Mouse (Mus musculus) small intestine, adult 2 months (tissue): ENCODE data around the gene Drap1. TPM values are rescaled to one million over a fixed set of nuclear protein-coding genes. Genes with fewer than 3 reads are reported as not detected.

Source experiments
- H3K27ac ChIP-seq: fragments of 200-500 bp; 2 replicates; pipeline ENCODE4 v1.5.1; 2012; ENCODE audit warnings: low read depth, low read length, control low read depth, inconsistent platforms; ENCODE audit not compliant: insufficient read depth
- H3K27me3 ChIP-seq: fragments of 200-500 bp; 2 replicates; pipeline ENCODE4 v1.6.1; 2012; ENCODE audit warnings: mild to moderate bottlenecking, moderate library complexity, low read length, inconsistent platforms; ENCODE audit not compliant: control insufficient read depth, insufficient read depth
- H3K36me3 ChIP-seq: fragments of 200-500 bp; 2 replicates; pipeline ENCODE4 v1.6.1; 2012; ENCODE audit warnings: mild to moderate bottlenecking, low read length, control low read depth, inconsistent platforms; ENCODE audit not compliant: control insufficient read depth, insufficient read depth
- H3K4me1 ChIP-seq: fragments of 200-500 bp; 2 replicates; pipeline ENCODE4 v1.6.1; 2012; ENCODE audit warnings: low read length, inconsistent platforms, mixed read lengths; ENCODE audit not compliant: control insufficient read depth, insufficient read depth, insufficient read length
- H3K4me3 ChIP-seq: fragments of 200-500 bp; 2 replicates; pipeline ENCODE4 v1.5.1; 2012; ENCODE audit warnings: low read depth, mild to moderate bottlenecking, control low read depth, inconsistent platforms, low read length, moderate library complexity
- CTCF ChIP-seq: fragments of 200-500 bp; IDR thresholded peaks from 2 replicates; pipeline ENCODE4 v1.5.1; 2012; ENCODE audit warnings: low read depth, mild to moderate bottlenecking, control low read depth, inconsistent platforms, low read length, moderate library complexity, mixed read lengths; ENCODE audit not compliant: insufficient replicate concordance, insufficient read length; ENCODE audit errors: extremely low read depth
- POLR2A ChIP-seq: fragments of 200-500 bp; IDR thresholded peaks from 2 replicates; pipeline ENCODE4 v1.6.1; 2012; ENCODE audit warnings: low read depth, mild to moderate bottlenecking, control low read depth, inconsistent platforms, low read length, moderate library complexity
- WGBS: fragments of 180-500 bp; shearing (Covaris S2); methylation state at CpG from one replicate; pipeline ENCODE4 v1.1.7; 2018; 5-methylcytosine and 5-hydroxymethylcytosine counted together
- polyA plus RNA-seq: library from polyadenylated mRNA; depleted of rRNA; stranded (reverse); fragments of >200 nt; gene quantifications from 2 replicates; pipeline ENCODE4 v1.2.3, GENCODE M21; 2012

The Drap1 gene
- polyA plus RNA-seq, 1 experiment = 63.2 TPM

DNA sequence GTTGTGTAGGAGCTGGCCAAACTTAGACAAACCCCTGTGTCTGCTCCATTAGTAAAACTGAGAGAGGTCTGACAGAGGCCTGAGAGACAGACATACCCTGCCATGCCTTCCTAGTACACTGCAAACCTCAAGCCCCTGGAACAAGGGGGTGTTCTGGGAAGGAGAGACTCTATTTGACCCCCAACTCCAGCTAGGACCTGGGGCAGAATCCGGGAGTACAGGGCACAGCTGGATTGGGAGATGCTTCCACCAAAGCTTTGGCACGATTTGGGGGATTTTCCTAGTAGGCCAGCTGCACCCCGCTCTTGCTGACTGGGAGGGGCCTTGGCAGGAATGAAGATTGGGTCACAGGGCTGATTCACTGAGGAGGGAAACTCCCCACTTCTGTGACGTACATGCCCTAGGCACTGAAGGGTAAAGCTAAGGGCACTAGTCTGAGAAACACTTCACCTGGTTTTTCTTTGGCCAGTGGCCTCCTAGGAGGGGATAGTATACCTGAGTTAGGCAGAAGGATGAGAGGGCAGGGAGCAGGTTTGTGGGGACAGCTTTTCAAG lies 7.2 kb upstream of the Drap1 start:
- no peak for TF ChIP-seq POLR2A
- no peak for TF ChIP-seq CTCF
- Histone ChIP-seq H3K36me3 (peaks cover 1% of the 10 kb centered on the region; the same call in 1 of the 2 replicates), H3K27ac (no peak overlapping the region), H3K27me3 (no peaks in the 10 kb centered on the region), H3K4me3 (no peak overlapping the region), H3K4me1 (peaks cover 9% of the 10 kb centered on the region)
- WGBS = 37% methylated on average over 4 of the region's 4 CpGs

DNA sequence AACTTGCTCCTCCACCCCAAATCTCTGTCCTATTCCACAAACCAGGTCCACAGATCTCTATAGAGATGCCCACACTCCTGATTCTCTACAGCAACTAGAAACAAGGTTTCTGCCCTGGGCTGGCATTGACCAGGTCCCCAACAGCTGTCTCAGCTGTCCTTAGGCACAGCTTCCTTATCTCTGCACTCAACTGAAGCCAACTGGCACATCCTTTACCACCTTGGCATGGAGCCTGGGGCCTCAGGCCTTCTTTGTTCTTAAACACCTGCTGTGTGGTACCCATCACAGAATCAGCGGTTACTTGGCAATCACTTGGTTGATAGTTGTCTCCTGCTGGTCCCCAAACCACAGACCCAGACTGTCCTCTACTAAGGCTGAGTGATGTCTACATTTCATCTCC lies 5.6 kb upstream of the Drap1 start:
- TF ChIP-seq POLR2A (no peak), CTCF (no peak)
- no peak overlapping the region for H3K27ac ChIP-seq
- peaks cover 9% of the 10 kb centered on the region; the same call in 1 of the 2 replicates for H3K36me3 ChIP-seq
- 27% methylated on average over 1 of the region's 1 CpGs for WGBS
- H3K4me1 ChIP-seq = peaks cover 20% of the 10 kb centered on the region
- no peaks in the 10 kb centered on the region for H3K27me3 ChIP-seq
- no peak overlapping the region for H3K4me3 ChIP-seq

DNA sequence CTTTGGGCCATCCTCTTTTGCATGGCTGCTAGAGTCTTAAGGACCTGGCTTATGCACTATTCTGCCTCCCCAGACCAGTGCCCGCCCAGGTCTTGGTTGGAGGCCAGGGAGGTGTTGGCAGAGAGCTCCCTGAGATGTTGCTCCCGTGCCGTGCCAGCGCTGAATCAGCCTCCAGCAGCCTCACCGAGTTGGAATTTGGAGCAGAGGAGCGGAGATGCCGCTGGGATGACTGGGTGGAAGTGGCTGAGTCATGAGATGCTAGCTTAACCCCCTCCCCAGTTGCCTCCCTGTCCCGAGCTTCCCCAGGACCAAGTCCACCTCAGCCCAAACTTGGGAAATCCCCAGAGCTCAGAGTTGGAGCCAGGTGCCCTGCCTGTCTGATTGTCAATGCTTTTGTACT lies 5.0 kb upstream of the Drap1 start:
- Histone ChIP-seq H3K27ac (no peak overlapping the region), H3K4me1 (peaks cover 20% of the 10 kb centered on the region), H3K4me3 (no peak overlapping the region), H3K36me3 (peaks cover 9% of the 10 kb centered on the region; the same call in 1 of the 2 replicates), H3K27me3 (no peaks in the 10 kb centered on the region)
- TF ChIP-seq CTCF (no peak), POLR2A (no peak)
- 14% methylated on average over 8 of the region's 8 CpGs for WGBS

DNA sequence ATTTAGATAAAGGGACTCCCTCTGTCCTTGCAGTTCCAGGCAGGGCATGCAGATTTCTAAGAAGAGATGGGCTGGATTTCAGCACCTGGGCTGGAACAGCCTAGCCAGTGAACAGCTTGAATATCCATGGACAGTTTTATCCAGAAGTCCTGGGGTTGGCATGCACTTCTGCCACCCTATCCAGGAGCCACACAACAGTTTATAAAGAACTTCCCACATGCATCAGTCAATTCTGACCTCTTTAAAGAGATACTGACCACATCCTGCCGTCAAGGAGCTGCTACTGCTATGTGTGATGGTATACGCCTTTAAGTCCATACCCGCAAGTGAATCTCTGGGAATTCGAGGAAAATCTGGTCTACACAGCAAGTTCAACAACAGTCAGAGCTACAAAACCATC lies 4.4 kb upstream of the Drap1 start:
- Histone ChIP-seq H3K27ac (no peak overlapping the region), H3K36me3 (peaks cover 9% of the 10 kb centered on the region; the same call in 1 of the 2 replicates), H3K4me3 (no peak overlapping the region), H3K27me3 (no peaks in the 10 kb centered on the region), H3K4me1 (peaks cover 20% of the 10 kb centered on the region)
- TF ChIP-seq POLR2A (no peak), CTCF (no peak)
- 73% methylated on average over 4 of the region's 4 CpGs for WGBS

DNA sequence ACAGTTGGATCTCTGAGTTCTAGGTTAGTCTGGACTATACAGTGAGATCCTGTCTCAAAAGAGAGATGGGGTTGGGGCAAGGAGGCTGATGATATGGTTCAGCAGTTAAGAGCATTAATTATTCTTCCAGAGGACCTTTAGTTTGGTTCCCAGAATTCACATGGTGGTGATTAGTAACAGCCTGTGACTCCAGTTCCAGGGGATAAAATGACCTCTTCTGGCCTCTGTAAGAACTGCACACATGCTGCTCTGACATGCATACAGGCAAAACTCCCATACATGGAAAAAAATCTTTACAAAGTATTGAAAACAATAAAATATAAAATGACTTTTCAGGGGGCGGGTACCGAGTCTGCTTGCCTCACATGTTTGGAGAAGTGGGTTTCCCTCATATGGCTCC lies 3.3 kb upstream of the Drap1 start:
- peaks cover 11% of the 10 kb centered on the region; the same call in 1 of the 2 replicates for H3K36me3 ChIP-seq
- TF ChIP-seq POLR2A = no peak
- no peak overlapping the region for H3K27ac ChIP-seq
- H3K4me1 ChIP-seq = peaks cover 17% of the 10 kb centered on the region
- no peaks in the 10 kb centered on the region for H3K27me3 ChIP-seq
- H3K4me3 ChIP-seq = no peak overlapping the region
- WGBS = 87% methylated on average over 2 of the region's 2 CpGs

DNA sequence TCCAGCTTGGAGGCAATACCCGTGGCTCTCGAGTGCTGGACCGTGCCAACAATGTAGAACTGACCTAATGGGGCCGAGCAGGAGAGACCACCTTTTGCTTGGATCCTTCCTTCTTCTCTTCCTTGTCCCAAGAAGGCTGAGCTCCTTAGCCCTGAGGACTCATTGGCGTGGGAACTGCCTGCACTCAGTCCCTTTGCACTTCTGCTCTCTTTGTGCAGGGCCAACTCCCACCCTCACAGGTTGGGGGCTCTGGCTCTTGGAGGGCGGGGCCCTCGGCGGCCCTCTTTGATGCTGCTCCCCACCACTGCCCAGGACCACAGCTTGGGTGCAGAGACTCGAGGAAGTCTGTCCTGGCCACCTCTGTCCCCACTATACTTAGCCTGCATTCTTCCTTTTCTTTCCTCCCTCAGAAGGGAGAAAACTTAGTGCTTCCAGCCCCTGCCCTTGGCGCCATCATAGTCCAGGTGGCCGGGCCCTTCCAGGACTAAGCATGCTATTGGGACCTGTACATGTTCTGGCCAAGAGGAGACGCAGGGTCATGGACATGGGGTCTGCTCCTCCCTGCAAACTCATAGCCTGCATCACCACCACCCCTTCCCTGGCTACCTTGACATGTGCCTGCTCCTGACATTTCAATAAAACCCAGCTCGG lies 2.0 kb upstream of the Drap1 start:
- Histone ChIP-seq H3K36me3 (peaks cover 22% of the 10 kb centered on the region), H3K27ac (no peak overlapping the region), H3K4me3 (no peak overlapping the region), H3K27me3 (no peaks in the 10 kb centered on the region), H3K4me1 (peaks cover 17% of the 10 kb centered on the region)
- 86% methylated on average over 13 of the region's 13 CpGs for WGBS
- TF ChIP-seq POLR2A (no peak), CTCF (no peak)

DNA sequence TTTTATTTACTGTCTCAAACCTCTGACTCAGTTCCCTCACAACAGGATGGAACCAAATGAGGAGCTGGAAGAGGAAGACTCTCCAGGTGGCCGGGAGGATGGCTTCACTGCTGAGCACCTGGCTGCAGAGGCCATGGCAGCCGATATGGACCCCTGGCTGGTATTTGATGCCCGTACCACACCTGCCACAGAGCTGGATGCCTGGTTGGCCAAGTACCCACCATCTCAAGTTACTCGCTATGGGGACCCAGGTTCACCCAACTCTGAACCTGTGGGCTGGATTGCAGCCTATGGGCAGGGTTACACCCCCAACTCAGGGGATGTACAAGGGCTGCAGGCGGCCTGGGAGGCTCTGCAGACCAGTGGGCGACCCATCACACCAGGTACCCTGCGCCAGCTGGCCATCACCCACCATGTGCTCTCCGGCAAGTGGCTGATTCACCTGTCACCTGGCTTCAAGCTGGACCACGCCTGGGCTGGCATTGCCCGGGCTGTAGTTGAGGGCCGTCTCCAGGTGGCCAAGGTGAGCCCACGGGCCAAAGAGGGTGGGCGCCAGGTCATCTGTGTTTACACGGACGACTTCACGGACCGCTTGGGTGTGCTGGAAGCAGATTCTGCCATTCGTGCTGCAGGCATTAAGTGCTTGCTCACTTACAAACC lies 1.3 kb upstream of the Drap1 start:
- H3K27ac ChIP-seq = peak overlapping the region; percentile 89; the same call in 1 of the 2 replicates
- H3K4me3 ChIP-seq = peak overlapping the region; percentile 79
- no peaks in the 10 kb centered on the region for H3K27me3 ChIP-seq
- peaks cover 17% of the 10 kb centered on the region for H3K4me1 ChIP-seq
- 77% methylated on average over 18 of the region's 18 CpGs for WGBS
- peaks cover 24% of the 10 kb centered on the region for H3K36me3 ChIP-seq
- no peak for TF ChIP-seq POLR2A
- TF ChIP-seq CTCF = no peak
